Mouse (Mus musculus): ENCODE measurements around the gene Unc13d.
"Not testable (repeated sequence)": the region's sequence is repeated elsewhere in the genome, so short reads cannot be mapped to it uniquely, and the experiment has no call there.

DNA sequence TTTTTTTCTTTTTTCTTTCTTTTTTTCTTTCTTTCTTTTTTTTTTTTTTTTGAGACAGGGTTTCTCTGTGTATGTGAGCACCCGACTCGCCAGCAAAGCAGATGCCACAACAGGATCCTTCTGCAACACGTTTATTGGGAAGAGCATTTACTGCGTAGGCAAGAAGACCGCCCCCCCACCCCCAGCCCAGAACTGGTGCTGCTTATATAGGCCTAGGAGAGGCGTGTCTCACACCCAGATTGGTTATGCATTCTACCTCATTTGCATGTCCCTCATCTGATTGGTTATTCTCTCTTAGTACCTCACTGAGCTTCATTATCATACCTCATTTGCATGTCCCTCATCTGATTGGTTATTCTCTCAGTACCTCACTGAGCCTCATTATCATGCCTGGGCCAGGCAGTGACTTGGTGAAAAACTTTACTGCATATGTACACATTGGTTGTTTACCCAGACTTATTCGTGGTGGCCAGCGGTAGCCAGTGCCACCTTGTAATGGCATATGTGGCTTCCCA, 44.0 kb upstream of the Unc13d start:
- TF ChIP-seq EP300, CTCF (IDR thresholded peaks at IDR 0.05): not testable (repeated sequence)
